Mouse (Mus musculus) B cell, adult 2 months (primary cell): ENCODE results near the gene Stambpl1.
A peak's percentile ranks its signal among the peaks of the same experiment; 100 is the strongest.
"Not testable (repeated sequence)": the region's sequence is repeated elsewhere in the genome, so short reads cannot be mapped to it uniquely, and the experiment has no call there.

ENCODE experiments used
- DNase-seq, 2 experiments: peaks; one replicate each; pipeline ENCODE4 v3.0.0; 2022

Gene Stambpl1

DNA sequence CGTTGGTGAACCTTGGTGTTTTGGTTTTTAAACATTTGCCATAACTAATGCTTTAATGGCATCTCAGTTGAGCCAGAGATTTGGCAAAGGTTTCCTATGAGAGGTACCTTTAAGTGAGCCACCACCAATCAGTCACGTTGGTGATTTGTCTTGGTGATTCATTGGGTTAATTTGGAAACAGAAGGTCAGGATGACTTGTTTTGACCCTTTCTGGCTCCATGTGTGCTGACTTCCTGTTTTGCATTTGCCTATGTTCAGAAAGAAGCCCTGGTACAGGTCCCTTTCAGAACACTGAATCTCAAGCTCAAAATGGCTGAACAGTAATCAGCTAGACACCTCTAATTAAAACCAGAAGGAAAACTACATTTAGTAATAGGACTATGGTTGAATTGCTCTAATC, 7.5 kb downstream of the Stambpl1 start:
- DNase-seq = peak; percentile 28 to 43

DNA sequence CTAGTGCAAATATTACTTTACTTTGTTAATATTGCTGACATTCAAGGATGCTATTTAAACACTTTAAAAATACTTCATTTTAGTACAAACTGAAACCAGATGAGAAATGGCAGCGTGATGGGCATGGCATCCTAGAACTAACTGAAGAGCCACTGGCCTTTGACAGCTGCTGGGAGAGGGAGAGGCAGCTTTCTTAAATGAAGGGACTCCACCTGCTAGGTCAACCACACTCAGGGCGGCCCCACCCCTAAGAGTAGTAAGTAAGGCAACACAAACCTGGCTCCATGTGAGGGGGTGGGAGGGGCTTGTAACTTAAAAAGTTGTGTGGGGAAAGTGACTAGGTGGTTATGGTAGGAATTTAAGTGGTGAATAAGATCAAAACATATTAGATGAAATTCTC, 10.6 kb downstream of the Stambpl1 start:
- peak; percentile 44 to 50 for DNase-seq

DNA sequence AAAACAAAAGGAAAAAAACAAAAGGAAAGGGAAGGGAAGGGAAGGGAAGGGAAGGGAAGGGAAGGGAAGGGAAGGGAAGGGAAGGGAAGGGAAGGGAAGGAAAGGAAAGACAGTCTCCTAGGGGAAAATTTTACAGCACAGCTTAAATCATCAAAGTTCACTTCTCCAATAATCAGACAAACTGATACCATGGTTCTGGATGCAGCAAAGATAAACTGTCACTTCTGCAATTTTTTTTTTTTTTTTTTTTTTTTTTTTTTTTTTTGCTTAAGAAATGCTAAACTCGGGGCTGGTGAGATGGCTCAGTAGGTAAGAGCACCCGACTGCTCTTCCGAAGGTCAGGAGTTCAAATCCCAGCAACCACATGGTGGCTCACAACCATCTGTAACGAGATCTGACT, 14.1 kb downstream of the Stambpl1 start:
- not testable (repeated sequence) for DNase-seq

DNA sequence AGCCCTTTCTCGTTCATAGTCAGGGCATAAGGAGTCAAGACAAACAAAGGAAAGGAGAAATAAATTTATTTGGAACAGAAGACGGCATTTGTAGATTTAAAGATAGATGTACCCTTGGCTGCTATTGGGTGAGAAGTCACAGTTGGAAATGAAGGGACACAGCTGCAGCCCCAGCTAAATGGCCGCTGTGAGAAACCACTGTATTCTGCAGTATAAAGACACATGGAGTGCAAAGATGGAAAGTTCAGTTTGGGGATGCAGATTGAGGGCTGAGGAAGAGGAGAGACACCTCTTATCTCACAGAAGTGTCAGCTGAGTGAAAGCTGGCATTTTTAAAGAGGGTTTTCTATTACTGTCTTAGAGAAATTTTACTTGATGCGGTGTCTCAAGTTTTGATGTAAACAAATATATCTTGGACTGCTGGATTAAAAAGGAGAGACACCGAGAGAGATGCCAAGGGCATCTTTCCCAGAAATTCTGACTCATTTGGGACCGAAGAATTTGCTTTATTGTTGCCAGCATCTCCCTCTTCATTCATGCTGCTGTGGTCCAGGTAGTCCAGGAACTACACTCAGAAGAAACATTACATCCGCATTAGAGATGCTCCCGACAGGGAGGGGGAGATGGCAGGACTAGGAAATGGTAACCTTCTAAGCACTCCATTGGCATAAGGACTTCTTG, 14.9 kb downstream of the Stambpl1 start:
- no peak for DNase-seq

DNA sequence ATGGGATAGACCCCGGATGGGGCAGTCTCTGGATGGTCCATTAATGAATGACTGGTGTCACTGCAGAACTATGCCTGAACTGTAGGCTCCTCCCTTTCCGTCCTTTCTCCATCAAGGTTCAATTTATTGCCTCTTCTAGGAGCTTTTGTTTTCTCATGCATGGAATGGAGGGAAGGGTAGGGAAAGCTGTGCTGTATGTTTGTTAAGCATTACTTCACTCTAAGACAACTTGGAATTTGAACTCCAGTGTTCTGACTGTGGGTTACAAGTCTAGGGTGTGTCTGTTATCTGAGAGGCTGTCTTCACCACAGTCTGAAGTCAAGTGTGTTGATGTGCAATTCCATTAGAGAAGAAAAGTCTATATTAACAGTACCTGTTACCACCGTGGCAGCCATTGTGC, 17.0 kb downstream of the Stambpl1 start:
- no peak for DNase-seq

DNA sequence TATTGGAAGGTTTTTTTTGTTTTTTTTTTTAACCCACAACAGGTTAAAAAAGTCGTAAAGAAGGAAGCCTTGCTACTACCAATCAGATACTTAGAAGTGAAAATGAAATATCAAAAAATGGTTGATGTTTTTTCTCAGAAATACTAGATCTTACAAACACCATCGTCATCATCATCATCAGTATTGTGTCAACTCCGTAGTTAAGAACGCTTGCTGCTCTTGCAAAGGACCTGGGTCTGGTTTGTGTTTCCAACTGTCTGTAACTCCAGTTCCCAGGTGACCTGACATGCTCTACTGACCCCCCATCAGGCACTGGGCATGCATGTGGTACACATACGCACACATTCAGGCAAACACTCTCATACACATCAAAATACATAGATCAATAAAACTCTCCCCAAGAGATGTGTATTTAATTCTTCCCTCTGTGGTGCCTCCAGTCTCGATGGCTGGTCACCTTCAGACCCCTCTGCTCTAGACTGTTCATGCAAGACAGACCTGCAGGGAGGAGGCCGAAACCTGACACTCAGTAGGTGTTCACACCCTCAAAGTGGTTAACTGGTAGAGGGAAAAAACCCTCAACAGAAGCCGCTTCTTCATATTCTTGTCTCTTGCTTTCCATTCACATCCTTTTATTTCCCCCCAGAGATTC, 18.0 kb downstream of the Stambpl1 start:
- DNase-seq = no peak

DNA sequence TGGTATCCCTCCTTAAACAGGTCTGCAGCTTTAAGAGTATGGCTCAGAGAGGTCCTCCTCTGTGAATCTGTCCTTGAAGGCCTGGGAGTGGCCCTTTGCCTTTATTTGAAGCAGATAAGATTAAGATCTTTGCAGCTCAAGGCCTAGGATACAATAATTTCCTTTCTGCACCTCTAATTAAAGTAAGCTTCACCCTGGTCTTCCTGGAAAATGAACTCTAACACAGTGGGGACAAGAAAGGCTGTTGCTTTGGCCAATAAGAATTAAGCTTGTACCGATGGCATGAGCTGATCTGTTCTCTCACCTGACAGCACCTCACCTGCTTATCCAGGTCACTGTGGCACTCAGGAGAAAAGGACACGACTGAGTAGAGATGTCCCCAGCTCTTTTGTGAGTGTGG, 18.8 kb downstream of the Stambpl1 start:
- no peak for DNase-seq

DNA sequence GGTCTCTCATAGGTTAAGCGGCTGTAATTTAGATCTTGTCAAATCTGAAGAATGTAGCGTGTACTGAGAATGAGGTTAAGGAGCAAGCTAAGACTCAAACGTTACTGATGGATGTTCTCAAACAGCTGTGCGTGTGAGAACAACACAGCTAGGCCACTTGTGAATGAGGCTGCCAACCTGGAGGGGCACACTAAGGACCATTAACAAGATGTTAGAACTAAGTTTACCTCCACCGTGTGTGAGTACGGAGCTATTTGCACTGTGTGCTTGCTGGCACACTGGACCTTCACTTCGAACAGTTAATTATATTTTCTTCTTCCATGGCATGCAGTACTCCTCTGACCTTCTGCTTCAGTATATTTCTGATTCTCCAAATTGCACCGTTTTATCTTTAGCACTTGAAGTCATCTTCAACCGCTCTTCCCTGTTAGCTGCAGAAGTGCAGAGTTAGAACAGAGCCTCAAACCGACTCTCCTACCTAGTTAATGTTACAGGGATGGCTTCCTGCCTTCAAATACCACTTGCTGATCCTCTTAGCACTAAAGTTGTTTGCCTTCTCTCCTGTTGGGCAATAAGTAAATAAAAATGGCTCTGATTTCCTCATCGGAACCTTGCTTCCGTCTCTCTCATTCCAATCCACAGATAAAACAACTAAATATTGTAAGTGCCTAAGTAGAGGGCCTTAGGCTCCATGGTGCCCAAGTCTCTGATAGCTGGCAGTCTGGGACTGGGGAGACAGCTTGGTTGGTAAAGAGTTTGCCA, 20.6 kb downstream of the Stambpl1 start:
- no peak for DNase-seq

DNA sequence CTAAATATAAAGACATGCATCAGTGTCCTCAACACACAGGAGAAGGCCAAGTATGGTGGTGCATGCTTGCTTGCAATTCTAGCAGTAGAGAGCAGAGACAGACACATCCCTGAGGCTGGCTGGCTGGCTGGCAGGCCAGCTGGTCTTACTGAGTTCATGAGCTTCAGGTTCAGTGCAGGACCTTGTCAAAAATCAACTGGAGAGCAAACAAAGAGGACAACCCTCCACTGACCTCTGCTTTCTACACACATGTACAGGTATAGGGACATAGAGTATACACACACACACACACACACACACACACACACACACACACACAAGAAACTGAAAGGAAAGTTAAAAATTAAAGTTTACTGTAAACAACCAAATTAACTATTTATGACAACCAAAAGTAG, 21.2 kb downstream of the Stambpl1 start:
- DNase-seq = no peak

DNA sequence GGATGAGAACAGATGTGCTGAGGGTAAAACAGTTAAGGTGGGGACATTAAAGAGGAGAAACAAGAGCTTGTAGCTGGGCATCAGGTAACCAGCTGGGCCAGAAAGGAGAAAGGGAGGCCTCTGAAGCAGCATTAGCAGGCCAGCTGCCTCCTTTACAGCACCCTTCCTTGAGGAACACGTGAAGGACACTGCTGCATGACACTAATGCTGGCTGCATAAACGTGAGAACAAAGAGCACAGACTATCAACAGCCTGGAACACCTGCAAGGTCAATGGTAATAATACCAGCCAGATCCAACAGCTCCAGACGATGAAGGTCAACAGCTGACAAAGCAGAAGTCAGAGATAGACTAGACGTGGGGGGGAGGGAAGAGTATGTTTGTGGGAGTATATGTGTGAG, 22.1 kb downstream of the Stambpl1 start:
- DNase-seq = no peak

DNA sequence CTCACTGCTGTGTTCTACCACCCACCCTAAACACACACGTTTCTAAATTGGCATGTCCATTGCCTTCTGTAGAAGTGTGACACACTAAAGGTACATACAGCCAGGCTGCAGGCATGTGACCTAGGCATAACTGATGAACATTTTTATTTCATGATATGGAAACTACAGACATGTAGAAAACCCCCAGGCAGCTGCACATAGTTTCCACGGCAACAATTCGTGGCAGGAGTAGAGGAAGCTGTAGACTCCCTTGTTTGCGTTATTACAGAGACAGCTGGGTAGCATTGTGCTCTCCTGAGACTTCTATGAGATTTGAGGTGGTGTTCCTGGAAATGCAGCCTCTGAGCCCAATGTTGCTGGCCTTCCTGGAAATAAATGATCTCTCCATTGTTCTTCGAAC, 24.9 kb downstream of the Stambpl1 start:
- DNase-seq = peak; percentile 20 to 32

DNA sequence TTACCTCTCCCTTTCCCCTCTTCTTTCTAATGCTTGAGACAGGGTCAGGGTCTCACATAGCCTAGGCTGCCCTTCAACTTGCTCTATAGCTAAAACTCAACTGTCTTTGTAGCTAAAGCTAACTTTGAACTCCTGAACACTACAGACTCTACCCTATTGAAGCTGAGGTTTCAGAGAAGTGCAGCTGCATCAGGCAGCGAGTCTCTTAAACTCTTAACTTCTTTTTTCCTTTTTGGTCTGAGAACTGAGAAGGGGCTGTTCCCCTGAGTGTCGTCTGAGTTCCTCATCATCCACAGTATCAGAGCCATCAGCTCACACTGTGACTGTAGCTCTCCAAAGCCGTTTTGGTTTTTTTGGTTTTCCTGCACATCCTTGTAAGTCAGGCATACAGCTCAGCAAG, 25.7 kb downstream of the Stambpl1 start:
- no peak for DNase-seq

DNA sequence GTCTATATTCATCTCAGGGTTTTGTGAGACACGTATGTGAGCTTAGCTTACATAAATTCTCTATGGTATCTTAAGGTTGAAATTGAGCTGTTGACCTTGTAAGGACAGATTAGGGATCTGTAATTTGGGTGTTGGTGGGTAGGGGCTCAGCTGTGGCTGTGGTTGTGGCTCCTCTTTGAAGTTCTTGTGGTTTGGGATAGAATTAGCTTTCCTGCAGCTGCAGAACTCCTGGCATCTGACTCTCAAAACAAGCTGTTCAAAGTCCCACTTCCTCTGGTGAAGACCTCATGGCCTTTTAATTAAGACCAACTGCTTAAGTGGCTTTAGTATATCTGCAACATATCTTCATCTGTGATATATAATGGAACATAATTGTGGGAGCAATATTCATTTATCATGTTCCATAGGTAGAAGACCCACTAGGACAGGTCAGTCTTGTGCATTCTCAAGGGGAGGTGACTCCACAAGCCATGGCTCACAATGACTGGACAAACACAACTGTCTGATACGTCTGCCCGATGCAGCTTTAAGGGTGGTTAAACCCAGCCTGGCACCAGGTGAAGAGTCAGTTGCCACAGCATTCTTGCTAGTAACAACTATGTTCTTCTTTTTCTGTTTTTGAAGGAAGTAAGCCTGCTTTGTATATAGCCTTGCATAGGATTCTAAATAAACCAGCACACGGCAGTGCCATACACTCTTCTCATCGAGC, 27.4 kb downstream of the Stambpl1 start:
- peak in 1 of 2 experiments; percentile 23 for DNase-seq

DNA sequence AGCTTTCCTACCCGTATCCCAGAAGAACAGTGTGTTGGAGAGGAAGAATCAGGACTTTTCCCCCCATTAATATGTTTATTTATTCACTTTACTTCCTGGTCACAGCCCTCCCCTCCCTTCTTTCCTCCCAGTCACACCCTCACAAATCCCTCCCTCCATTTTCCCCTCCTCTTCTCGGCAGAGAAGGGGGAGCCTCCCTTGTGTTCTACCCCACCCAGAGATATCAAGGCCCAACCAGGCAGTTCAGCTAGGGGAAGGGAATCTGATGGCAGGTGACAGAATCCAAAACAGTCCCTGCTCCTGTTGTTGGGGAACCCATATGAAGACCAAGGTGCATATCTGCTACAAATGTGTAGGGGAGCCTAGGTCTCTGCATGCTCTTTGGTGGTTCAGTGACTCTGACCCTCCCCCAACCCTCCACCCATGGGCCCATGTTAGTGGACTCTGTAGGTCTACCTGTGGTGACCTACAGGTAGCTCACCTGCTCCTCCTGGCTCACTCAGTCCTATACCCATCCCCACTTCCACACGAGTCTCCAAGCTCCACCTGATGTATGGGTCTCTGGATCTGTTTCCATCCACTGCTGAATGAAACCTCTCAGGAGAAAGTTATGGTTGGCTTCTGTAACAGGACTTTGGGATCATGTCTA, 28.8 kb downstream of the Stambpl1 start:
- no peak for DNase-seq

DNA sequence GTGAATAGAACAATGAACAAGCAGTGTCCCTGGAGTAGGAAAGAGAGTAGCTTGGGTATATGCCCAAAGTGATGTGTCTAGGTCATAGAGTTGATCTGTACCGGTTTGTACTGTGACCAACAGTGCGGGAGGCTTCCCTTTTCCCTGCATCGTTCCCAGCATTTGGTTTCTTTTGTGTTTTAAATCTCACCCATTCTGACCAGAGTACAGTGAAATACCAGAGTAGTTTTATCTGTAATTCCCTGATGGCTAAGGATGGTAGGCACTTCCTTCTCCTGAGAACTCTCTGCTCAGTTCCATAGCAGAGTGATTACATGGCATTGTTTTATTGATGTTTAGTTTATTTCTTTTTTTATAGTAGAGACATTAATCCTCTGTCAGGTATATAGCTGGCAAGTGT, 30.8 kb downstream of the Stambpl1 start:
- DNase-seq = no peak

DNA sequence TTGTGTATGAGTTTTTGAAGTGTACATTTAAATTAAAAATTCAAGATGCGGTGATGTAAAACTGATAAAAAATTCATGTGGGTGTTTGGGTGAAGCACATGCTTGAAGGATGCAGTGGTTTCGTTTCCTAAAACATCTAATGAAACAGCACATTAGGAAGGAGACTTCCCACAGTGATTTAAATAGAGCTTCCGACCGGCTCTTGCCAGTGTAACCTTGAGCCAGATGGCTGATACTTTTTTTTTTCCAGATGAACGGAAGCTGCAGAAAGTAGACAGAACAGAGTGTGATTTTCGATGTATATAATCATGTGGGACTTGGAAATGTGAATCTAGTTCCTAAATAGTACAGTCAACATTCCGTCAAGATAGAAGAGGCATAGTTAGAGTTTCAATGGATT, 39.6 kb downstream of the Stambpl1 start:
- no peak for DNase-seq

DNA sequence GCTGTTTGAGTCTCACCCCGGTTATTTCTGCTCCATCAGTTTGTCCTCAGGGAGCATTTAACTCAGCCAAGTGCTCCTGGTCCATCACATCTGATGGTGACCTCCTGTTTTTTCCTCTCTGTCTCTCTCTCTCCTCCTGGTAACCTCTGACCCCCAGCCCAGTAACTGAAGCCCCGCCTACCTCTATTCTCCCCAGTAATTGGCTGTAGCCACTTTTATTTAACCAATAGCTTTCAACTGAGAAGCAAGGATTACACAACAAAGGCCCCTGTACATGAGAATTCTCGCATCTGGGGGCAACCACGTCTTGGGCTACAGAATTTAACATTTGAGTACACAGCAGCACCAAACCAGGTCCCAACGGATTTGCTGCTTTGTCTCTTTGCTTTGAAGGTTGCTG, 40.3 kb downstream of the Stambpl1 start:
- no peak for DNase-seq

DNA sequence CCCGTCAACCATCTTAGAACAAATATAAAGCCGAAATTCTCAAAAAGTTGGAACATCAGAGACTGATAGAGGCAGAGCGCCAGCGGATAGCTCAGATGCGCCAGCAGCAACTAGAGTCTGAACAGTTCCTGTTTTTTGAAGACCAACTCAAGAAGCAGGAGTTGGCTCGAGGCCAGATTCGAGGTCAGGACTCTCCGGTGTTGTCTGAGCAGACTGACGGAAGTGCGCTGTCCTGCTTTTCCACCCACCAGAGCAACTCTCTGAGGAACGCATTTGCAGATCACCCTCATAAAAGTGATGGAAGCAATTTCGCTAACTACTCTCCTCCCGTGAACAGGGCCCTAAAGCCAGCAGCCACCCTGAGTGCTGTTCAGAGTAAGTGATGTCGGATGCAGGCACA, 41.9 kb downstream of the Stambpl1 start:
- peak; percentile 58 to 59 for DNase-seq

DNA sequence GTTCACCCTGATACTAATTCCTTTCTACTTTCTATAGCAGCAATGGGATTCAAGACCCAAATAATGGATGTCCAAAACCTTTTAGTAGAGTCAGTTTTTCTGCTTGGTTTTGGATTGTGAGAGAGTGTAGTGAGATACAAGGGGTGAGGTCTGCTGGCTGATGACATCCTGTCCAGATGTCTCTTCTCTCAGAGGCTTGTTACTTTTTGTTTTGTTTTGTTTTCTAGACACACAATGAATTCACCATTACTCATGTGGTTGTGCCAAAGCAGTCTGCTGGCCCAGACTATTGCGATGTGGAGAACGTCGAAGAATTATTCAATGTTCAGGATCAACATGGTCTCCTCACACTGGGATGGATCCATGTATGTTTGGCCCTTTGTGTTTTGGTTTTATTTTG, 44.0 kb downstream of the Stambpl1 start:
- DNase-seq = no peak

DNA sequence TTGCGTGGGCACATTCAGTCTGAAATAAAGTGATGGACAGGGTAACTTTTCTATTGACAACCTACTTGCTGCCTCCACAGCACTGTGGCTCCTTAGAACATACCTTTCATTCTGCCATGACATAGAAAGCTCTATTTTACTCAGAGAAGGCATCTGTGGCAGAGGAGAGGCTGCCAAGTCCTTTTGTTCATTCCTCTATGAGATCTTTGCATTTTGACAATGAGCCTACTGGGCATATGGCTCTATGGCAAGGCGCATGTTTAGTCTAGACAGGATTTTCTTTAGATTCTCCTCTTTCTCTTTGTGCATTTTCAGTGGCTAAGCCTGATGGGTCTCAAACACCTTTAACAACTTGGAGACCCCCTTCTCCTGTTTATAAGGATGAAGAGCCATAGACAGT, 45.7 kb downstream of the Stambpl1 start:
- no peak for DNase-seq

DNA sequence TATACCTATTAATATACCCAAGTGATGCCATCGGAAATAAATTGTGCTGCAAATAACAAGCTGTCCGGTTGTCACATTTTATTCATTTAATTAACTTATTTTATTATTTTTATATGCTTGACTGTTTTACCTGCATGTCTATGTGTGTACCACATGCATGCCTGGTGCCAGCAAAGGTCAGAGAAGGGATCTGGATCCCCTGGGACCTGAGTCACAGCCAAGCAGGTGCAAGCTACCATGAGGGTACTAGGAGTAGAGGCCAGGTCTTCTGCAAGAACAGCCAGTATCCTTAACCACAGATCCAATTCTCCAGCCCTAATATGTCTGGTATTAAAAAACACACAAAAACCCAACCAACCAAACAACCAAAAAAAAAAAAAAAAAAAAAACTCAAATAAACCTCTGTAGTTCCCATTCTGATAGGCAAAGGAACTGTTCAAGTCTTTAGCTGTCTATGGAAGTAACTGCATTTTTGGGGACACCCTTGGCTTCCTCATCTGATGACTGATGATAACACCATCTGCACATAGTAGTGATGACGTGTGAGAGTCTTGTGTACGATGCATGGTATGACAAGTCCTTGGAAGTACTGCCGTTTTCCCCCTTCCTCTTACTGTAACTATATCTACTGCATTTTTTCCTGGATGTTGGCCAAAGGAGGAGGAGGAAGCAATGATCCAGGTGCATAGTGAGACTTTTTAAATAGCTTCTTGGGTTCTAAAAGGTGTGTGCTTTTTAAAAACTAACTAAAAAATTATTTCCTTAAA, 48.4 kb downstream of the Stambpl1 start:
- DNase-seq = no peak

DNA sequence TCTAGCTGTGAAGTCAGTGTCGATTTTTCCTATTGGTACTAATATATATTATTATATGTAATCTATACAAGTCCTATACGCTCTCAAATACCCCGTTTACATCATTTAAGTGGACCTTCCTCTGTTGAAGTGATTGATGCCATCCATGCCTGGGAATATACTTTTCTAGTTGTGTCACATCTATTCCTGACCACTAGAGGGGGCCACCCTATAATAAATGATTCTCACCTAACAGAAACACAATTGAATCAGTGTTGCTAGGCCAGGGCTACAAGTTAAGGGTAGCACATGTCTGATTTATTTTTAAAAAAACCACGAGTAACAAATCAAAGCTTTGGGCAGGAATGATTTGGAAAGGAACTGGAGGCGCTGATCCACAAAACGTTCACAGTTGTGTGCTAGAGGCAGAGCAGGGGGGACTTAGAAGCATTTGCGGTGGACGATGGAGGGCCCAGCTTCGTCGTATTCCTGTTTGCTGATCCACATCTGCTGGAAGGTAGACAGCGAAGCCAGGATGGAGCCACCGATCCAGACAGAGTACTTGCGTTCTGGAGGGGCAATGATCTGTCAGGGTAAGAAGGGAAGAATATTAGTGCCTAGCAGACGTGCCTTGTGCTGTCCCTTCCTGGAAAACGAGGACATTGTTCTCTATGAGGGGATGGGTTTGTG, 49.4 kb downstream of the Stambpl1 start:
- peak; percentile 58 to 66 for DNase-seq
